Mouse (Mus musculus) left cerebral cortex, postnatal 25 days (tissue): ENCODE measurements around the gene Yars. TPM values are rescaled to one million over a fixed set of nuclear protein-coding genes. Genes with fewer than 3 reads are reported as not detected.

ENCODE experiments used
- DNase-seq, 2 experiments: peaks; one replicate each; pipeline ENCODE4 v3.0.0; 2022; ENCODE audit warnings: low spot score in 2 of 2, mixed read lengths in 1 of 2
- intact Hi-C: fragments of 180-260 bp; cut with DNase I; formaldehyde crosslinking; loops from one replicate; pipeline ENCODE4 v1.15.1; 2025
- total RNA-seq, 2 experiments: library from RNA; stranded (reverse); gene quantifications; 2 replicates each; pipeline ENCODE4 v1.2.3; 2021

Gene Yars
- 10 to 100 TPM; 85.3 to 96.2 TPM for total RNA-seq

GRCm38 (mm10) chr4:129189542-129190519 lies at the start of gene Yars, which contains the start of gene S100pbp:
Gene Yars, plus strand, starts transcription at chr4:129189760.
Gene S100pbp, minus strand, starts transcription at chr4:129189727.
- DNase-seq, result peak; percentile 95 to 97
- intact Hi-C loops, result loop anchor here (5.0 to 10.0 kb wide), 2 partner anchors 58 to 225 kb away; partner anchors contain the start of gene Azin2

GRCm38 (mm10) chr4:129140808-129141207 lies 48.8 kb upstream of the Yars start:
- intact Hi-C loops, result no loop called here
- DNase-seq, result no peak

GRCm38 (mm10) chr4:129141560-129142438 lies 47.8 kb upstream of the Yars start:
- intact Hi-C loops, result no loop called here
- DNase-seq, result no peak

DNA sequence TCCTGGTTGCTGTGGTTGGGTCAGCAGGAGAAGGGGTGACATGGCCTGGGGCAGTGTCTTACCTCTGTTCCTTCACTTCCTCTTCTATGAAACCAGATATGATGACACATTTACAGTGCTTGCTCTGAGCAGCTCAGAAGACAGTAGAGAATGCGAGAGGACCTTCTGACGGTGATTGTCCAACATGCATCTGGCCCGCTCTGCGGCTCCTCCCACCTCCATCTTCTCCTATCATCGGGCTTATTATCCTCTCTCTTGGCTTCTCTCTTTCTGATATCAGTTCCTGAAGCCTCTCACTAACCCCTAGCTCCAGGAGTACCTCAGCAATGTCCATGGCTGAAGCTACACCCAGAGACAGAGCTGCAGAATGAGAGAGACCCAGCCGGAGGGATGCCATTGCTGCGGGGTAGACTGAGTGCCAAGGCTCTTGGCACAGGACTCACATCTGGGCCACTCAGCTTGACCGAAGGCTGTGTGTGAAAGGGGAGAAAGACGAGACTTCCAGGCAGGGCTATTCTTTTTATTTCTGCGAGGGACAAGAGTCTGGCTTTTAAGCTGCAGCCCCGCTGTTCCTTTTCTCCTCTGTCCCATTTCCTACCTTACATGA lies 47.0 kb upstream of the Yars start:
- DNase-seq, result no peak
- intact Hi-C loops, result no loop called here

GRCm38 (mm10) chr4:129143509-129143908 lies 46.1 kb upstream of the Yars start:
- DNase-seq, result peak in 1 of 2 experiments; percentile 62
- intact Hi-C loops, result no loop called here

DNA sequence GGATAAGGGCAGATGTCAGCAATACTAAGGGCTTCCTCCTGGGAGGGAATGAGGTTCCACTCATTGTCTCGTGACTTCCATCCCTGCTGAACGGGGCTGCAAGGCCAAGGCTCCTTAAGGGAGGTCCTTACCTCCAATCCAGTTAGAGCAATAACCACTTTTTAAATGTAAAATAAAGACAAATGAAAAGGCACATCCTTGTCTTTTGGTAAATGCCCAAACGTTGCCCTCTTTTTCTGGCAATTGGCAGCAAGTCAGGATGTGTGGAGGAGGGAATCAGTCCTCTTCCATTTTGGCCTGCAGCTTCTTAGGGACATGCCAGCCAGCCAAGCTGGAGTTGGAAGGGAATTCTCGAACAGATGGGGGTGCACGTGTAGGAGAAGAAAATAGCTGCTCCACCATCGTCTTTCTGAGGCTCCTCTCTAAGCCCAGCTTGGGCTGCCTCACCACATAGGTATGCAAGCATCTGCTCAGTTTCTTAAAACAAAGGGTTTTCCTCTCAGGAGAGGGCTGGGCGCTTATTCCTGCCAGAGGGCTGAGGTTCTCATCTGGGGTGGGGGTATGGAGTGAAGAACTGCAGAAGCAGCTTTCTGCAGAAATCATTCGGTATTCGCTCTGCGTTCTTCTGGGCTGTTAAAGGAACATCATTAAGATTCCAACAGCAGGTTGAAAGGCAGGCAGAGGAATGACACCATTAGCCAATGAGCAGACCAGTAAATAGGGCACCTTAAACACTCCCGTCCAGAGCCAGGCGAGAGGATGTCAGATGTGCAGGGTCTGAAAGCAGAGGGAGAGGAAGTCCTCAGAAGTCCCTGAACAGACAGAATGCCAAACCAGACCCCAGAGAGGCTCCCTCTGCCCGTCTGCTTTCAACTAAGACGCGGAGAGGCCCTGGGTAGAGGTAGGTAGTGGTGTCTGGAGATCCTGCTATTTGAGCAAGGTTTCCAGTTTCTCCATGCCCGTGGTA lies 44.9 kb upstream of the Yars start:
- intact Hi-C loops, result loop anchor here (2.0 kb wide), 1 partner anchor 22 kb away; the partner anchor contains the start of gene Hpca
- DNase-seq, result peak; percentile 85 to 98

DNA sequence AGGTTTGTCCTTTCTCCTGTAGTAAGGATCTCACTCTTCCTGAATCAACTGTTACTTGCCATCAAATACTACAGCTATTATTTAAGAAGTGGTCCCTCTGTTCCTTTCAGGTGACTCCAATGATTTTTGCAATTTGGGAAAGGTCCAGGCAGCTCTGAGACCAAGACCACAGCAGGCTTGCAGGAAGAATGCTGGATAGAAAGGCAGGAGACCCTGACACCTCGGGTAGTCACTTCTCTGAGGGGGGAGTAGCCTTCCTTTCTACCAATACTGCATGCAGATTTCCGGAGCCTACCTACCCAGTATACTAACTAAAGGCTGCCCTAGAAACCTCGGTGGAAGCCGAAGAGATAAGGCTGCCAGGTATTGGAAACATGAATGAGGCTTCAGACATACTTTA lies 44.1 kb upstream of the Yars start:
- DNase-seq, result no peak
- intact Hi-C loops, result loop anchor here (2.0 kb wide), 1 partner anchor 23 kb away; the partner anchor contains the start of gene Hpca

- intact Hi-C loops, result loop anchor here (2.0 kb wide), 1 partner anchor 23 kb away; the partner anchor contains the start of gene Hpca
- DNase-seq, result no peak
Measured at GRCm38 (mm10) chr4:129145943-129146342, 43.6 kb upstream of the Yars start.

GRCm38 (mm10) chr4:129146392-129146791 lies 43.2 kb upstream of the Yars start:
- DNase-seq, result no peak
- intact Hi-C loops, result no loop called here

DNA sequence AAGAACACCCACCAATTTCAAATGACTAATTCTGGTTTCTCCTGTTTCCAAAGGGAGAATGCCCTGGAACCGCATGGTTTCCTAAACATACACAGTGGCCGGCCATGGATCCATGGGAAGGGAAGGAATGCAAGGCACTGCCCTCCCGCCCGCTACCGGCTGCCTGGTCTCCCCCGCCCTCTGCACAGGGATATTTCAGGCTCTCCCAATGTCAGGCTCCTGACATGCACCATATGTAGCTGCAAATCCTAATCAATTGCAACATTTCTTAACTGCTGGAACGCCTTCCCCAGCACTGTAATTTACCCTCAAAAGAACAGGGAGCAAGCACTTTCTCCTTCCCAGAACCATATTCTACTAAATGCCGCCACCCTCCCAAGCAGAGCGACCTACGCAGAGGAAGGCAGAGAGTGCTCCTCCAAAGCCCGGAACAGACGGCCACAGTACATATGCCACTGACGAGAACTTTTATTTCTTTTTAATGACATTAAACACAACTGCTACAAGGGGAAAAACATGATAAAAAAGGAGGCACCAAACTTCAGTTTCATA lies 41.9 kb upstream of the Yars start:
- intact Hi-C loops, result no loop called here

DNA sequence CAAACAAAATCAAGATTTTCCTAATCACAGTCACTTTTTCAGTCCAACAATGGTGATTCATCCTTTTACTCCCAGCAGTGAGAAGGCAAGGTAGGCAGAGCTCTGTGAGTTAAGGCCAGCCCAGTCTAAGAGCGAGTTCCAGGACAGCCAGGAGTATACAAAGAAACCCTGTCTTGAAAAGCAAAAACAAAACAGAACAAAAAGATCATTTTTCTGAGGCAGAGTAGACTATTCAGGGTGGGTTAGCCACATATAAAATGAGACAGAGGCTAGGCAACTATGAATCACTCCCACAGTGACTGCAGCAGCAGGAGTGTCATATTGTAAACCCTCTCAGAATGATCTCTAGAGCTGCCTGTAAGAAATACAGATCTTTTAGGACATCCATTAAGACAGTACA lies 40.2 kb upstream of the Yars start:
- DNase-seq, result no peak

More for the DNA sequence above, 41.9 kb upstream of the Yars start:
- no peak for DNase-seq

DNA sequence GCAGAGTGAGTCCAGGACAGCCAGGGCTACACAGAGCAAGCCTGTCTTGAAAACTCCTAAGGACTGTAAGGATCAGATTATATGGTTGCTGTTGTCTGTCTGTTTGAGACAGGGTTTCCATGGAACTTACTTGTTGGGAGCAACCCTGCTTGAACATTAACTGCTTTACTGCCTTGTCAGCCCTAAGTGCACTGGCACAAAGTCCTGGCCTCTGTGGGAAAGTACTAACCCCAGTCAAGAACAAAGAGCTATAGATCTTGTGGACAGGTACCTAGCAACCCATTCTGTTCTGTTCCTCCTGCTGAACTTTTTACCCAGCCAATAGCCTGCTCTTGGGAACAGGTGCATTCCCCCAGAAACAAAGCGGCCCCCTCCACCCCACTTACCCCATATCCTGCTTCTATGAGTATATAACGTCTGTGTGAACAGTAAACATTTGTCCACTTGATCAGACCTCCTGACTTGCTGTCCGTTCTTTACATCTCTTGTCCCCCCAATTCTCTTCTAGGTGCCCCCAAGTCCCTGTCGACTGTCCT lies 38.2 kb upstream of the Yars start:
- intact Hi-C loops, result no loop called here

More for the DNA sequence above, 40.2 kb upstream of the Yars start:
- intact Hi-C loops, result no loop called here

DNA sequence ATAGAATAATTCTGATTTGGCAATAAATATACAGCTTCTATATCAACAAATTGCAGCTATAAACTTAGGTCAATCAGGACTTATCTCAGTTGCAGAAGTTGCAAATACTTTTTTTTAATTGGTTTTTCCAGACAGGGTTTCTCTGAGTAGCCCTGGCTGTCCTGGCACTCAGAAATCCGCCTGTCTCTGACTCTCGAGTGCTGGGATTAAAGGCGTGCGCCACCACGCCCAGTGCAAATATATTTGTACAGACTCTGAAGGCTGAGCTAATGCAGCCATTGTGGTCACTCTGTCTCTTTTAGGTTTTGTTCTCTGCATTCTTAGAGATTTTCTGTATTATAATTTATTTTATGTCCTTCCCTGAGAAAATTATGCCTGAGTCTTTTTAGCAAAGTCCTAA lies 32.0 kb upstream of the Yars start:
- intact Hi-C loops, result no loop called here
- no peak for DNase-seq

More for the DNA sequence above, 38.2 kb upstream of the Yars start:
- DNase-seq, result no peak

- intact Hi-C loops, result no loop called here
- no peak for DNase-seq
Measured at GRCm38 (mm10) chr4:129158549-129158948, 31.0 kb upstream of the Yars start.

DNA sequence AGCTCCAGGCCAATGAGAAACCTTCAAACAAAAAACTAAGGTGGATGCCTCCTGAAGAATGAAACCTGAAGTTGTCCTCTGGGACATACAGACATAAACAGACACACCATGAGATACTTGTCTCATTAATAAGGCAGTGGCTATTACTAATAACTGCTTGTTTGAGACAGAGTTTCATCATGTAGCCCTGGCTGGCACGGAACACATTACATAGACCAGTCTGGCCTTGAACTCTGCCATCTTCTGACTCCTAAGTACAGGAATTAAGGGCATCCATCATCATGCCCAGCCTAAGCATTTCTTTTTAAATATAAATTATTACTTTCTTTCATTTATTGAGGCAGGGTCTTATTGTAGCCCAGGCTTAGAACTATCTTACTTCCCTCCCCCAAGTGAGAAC lies 28.5 kb upstream of the Yars start:
- intact Hi-C loops, result no loop called here
- DNase-seq, result no peak

GRCm38 (mm10) chr4:129161581-129162255 lies 27.8 kb upstream of the Yars start:
- no peak for DNase-seq
- intact Hi-C loops, result no loop called here

GRCm38 (mm10) chr4:129172529-129172928 lies 17.0 kb upstream of the Yars start:
- intact Hi-C loops, result no loop called here

More at GRCm38 (mm10) chr4:129172529-129172928, 17.0 kb upstream of the Yars start:
- DNase-seq, result no peak
